Mouse (Mus musculus) erythroblast, adult 5-6 weeks (primary cell): Measurements from ENCODE around the gene Osbpl6. TPM values are rescaled to one million over a fixed set of nuclear protein-coding genes. Genes with fewer than 3 reads are reported as not detected.

ENCODE experiments used
- ATAC-seq: replicated peaks from 2 replicates; pipeline ENCODE4 v1.8.0; 2016; ENCODE audit warnings: moderate number of reproducible peaks, mild to moderate bottlenecking, moderate TSS enrichment, inconsistent platforms; ENCODE audit not compliant: poor library complexity, low FRiP score, severe bottlenecking
- total RNA-seq, 2 experiments: library from RNA; stranded (forward) in 1 of 2; stranded (reverse) in 1 of 2; fragments of 150-400 nt in 1 of 2; fragments of 200-764, 138-1000 nt in 1 of 2; gene quantifications; 2 replicates each; pipeline versions ENCODE4 v1.2.3 to v1.2.4; 2015 to 2017; ENCODE audit warnings: low replicate concordance in 2 of 2

Gene Osbpl6
- total RNA-seq, 2 experiments from 2014 or later, result not detected

DNA sequence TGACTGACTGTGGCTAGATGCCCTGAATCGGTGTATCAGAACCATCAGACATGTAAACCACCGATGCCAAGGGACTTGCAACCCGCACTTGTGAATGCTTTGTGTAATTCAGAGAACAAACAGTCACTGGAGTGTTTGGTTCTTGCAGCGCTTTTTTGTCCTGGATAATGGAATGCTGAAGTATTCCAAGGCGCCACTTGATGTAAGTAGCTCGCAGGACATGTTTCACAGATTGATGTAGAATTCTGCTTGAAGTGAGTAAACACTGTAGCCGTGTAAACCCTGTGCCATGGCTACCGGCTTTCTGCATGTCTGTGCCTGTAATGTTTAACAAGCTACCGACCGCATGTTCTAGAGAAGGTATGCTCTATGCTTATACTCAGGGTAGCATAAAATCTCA, 141.9 kb downstream of the Osbpl6 start:
- no peak for ATAC-seq

DNA sequence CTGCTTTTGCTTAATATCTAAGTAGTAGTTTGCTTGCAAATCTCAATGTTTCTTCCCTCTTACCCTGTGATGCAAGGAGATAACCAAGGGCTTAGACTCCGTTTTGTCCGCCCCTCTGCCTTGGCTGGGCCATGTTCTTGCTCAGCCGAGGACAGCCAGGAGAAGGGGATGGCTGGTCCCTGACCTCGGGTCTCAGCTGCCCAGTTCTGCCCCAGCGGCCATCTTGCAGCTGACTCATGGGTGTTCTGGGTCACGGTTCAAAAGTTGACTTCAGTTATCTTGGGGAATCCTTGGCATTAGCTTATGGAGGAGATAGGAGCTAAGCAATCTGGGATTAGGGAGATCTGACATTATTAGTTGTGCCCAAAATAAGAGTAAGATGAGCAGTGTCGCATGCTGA, 142.5 kb downstream of the Osbpl6 start:
- no peak for ATAC-seq

DNA sequence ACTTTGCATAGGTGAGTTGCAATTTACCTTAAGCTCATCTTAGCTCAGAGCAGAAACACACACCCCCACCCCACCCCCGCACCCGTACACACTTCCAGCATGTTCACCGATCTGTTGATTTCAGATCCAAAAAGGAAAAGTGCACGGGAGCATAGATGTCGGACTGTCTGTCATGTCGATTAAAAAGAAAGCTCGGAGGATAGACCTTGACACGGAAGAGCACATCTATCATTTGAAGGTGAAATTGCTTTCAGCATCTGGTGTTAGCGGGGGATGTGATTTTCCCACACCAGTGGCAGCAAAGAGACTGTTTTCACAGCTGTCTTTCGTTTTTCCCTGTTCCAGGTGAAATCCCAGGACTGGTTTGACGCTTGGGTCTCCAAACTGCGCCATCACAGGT, 143.0 kb downstream of the Osbpl6 start:
- no peak for ATAC-seq

DNA sequence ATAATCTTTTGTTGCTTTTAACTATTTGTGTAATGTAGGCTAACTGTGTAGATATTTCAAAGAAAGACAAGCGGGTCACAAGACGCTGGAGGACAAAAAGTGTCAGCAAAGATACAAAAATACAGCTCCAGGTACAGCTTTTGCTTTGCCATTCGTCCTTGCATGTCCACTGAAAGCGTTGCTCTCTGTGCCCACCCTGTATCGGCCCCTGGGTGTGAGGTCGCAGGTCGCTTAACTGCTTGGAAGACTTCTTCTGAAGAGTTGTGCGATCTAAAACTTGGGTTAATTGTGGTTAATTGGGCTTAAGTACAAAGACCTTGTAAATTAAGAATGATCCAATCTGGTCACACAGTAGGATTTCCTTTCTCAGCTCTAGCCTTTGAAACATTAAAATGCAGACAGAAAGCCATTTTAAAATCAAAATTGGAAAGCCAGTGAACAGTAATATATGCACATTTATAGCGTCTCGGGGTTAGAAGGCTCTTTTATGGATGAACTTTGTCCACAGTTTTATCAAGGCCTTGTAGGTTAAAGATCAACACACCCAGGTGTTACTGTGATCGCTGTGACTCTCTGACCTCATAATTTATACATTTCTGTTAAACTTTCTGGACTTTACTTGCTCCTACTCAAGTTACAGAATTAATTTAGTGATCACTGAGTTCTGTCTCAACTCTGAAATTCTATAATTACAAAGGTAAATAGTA, 149.7 kb downstream of the Osbpl6 start:
- ATAC-seq, result no peak

DNA sequence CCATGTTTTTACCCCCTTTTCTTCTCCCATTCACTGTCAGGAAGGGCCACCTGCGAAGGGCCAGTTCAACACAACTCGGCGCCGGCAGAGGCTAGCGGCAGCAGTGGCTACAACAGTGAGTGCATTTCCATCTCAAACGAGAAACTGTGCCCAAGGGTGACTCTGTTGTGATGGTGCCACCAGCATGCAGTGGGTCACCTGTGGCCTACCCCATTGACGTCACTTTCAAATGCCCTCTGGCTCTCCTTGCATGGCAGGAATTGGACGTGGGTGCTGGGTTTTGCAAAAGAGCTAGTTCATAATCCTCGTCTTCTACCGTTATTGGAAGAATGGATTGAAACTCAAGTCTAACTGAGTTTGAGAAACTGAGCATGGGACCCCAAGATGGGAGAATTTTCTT, 153.8 kb downstream of the Osbpl6 start:
- ATAC-seq, result no peak

DNA sequence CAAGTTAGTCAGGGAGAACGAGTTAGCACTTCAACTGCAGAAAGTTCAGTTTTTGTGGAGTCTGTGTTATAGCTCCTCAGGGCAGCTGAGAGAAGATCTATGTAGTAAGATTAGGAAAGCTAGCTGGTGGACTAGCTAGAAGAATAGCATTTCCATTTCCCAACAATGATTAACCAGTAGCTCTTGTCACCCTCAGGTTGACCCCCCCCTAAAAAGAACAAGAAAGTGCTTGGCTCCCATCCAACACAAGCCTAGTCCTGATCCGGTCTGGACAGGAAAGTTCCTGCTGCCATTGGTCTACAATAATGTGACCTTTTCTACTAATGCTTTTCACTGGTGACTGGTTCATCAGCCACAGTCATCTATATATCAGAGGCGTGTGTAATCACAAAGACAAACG, 157.6 kb downstream of the Osbpl6 start:
- no peak for ATAC-seq

DNA sequence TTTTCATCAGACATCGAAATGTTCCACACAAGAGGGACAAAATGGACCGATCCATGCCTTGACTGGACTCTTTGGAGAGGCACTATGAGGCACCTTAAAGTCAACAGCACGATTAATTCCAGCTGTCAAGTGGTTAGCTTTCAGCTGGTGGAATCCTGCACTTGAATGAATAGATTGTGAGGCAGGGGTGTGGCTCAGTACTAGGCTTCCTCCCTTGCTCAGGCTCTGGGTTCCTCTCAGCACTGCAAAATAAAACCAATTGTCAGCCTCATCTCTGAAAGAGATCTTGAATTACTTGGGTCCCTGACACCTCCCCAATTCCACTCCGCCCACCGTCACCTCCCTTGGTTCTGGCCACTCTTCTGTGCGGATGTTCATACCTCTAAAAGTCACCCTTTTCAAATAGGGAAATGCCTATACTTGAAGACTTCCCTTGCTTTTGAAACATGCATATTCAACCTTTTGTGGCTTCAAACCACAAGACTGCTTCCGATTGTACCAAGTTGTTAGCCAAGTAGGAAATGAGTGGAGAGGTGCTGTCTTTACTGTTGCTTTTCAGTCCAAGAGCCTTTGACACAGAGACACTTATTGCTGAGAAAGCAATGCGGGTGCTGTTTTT, 160.7 kb downstream of the Osbpl6 start:
- ATAC-seq, result no peak

DNA sequence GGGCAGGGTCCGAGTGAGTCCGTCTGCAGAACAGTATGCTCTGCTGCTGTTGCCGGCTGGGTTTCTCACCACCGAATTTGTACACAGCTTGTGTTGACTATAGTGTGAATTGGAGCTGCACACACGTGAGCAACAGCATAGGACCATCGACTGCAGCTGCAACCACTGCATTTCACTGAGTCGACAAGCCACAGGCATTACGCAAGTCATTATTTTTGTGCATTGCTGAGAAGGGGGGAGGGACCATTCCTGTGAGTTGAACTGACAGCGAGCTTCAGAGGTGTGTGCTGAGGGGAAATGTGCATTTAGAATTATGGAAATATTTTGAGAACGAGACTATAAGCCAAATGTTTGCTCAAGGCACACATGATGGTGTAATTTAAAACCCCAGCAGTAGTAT, 165.2 kb downstream of the Osbpl6 start:
- ATAC-seq, result no peak

DNA sequence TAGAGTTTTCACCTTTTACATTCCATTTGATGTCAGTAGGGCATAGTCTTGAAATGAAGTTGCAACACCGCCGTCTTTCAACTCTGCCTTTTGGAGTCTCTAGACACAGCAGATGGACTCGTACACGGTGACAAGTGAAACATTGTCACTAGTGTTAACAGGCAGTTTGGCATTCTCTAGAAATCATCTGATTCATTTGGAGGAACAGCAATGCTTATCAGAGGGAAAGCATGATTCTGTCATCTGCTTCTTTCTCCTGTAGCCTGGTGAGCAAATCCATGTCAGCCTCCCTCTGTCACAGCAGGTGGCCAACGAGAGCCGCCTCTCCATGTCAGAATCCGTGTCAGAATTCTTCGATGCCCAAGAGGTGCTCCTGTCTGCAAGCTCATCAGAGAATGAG, 172.6 kb downstream of the Osbpl6 start:
- ATAC-seq, result no peak

DNA sequence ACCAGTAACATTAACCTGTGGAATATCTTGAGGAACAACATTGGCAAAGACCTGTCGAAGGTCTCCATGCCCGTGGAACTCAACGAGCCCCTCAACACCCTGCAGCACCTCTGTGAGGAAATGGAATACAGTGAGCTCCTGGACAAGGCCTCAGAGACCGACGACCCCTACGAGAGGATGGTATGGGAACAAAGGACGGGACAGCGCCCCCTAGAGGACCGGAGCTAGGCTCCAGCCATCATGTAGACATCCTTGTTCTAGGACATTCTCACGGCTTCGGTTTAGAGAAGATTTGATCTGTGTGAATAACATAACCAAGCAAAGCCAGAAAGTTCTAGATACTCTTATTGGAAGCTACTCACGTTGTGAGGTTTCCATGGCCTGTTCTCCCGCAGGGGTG, 178.8 kb downstream of the Osbpl6 start:
- ATAC-seq, result no peak

DNA sequence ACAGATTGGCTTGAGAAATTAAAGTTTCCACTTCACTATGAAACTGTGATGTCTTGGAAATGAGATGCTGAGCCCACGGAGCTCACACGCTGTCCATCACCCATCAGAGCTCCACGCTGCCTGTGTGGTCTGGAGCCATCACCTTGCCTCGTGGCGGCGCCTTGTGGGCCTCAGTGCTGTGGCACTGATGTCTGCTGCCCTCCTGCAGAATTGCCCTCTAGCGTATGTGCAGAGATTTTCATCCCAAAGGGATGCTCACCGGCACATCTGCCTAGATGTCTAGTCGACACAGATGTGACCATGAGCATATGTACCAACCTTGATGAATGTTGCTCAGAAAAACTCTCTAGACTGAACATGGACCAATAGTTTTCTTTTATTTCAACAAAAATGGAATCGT, 180.6 kb downstream of the Osbpl6 start:
- ATAC-seq, result no peak

DNA sequence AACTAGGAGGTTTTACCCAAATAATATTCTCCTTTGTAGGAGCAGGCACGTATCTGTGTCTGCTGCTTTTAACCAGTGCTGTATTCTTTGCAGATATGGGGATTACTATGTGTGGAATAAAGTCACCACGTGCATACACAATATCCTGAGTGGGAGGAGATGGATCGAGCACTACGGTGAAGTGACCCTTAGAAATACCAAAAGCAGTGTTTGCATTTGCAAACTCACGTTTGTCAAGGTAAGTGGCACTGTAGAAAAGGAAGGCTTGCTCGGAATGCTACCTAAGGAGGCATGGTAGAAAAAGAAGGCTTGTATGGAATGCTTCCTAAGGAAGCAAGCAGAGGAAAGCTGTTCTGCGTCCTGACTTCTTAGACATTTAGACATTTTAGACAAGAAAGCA, 183.9 kb downstream of the Osbpl6 start:
- ATAC-seq, result no peak

DNA sequence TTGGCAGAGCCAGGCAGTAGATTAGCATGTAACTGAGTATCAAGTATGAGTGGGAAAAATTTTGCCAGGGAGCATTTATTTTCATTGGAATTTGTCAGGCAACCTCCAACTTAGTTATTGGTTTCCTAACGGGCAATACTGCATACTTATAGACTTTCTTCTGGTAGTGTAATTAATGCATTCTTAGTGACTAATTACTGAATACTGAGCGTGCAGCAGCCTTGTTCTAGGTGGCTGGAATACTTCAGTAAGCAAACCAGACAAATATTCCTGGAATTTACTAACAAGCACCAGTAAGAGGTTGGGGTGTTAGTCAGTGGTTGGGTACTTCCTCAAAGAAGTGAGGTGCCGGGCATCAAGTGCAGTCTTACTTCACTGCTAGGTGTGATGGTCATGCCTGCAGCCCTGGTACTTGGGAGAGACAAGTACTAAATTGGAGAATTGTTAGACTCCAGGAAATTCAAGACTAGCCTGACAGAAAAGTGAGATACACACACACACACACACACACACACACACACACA, 186.2 kb downstream of the Osbpl6 start:
- ATAC-seq, result no peak

DNA sequence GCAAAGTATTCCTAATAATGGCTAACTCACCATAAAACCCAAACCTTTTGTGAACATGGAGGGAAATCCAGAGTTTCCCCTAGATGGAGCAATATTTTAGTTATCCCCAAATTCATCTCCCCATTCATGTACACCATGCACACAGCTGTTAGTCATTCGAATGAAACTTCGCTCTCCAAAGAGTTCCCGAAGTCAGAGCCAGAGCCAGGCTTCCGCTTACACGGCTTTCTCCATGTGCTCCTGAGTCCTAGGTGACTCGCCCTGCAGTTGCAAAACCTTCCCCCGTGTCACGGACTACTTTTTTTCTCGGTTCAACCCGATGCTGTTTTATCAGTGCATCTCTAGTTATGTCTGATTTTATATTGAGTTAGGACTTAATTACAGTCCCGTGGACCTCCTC, 191.2 kb downstream of the Osbpl6 start:
- ATAC-seq, result no peak

DNA sequence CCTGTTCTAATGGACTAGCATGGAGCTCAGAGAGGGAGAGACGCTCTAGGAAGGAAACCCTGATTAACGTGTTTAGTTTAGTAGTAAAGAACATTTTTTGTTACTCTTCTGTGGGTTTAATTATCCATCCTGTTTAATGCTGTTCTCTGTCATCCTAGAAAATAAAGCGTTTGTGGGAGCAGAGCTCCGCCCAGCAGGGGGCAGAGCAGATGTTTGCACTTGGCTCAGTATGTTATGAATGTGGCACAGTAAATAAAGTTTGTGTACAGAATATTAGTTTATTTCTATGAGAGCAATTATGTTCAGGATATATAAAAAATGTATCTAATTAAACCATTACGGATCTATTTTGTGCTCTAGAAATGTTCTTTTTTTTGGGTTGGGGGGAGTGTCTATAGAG, 192.9 kb downstream of the Osbpl6 start:
- no peak for ATAC-seq

DNA sequence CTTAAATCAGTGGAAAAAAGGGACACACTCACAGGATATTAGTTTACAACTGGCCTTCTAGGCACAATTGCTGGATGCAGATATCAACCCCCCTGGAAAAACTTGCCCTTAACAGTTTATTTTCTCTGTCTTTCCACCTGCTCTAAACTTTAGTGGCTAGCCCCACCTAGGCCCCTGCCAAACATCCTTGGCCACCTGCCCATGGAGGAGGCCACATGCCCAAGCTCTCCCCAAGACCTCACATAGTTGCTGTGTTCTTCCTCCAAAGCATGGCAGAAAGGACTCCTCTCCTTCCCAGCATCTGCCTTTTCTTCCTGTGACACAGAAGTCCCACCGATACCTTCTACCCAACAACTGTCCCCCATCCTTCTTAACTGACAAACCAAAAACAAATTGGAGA, 195.9 kb downstream of the Osbpl6 start:
- no peak for ATAC-seq

DNA sequence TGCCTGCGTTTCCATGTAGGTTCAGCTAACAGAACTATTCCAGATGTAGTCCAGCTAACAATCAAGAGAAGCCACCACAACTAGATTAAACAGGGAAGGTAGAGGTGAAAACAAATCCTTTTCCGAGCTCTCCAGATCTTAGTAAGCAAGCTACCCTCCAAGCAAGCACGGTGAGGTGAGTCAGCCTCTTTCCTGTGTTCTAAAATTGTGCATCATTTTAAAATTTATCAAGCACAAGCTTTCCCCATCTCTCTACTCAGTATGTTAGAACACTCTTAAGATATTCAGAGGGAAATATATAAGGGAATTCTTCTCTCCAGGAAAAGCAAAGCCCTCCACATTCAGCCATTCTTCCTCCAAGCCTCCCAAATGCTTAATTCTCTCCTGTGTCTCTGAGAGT, 200.4 kb downstream of the Osbpl6 start:
- ATAC-seq, result no peak

DNA sequence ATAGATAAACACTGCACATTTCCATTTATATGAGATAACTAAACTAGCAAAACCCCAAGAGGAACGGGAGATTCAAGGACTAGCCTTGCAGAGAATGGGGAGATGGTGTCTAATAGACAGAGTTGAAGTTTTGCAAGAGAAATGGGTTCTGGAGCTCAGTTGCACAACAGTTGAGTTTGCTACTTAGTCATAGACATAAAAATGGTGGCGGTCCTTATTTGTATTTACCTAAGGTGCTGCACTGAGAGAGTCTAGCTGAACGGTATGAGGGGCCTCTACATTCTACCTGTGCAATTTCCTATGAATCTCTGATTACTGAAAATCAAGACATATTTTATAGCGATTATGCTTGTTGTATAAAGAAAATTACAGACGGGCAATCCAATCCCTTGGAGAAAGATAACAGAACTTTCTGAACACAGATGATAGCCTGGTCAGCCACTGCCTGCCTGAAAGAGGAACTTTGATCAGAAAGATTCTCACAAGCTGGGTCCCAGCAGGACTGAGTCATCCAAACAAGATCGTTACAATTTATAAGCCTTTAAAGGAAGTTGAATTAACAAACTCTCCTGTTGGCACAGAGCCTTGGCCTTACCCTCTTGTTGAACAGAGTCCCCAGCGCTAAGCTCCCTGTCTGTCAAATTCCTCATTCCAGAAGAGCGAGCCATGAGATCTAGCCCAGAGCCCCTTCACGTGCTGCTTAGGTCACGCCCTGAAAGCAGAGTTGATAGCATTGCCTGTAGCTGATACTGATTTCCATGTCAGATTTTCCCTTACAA, 204.2 kb downstream of the Osbpl6 start:
- ATAC-seq, result no peak

DNA sequence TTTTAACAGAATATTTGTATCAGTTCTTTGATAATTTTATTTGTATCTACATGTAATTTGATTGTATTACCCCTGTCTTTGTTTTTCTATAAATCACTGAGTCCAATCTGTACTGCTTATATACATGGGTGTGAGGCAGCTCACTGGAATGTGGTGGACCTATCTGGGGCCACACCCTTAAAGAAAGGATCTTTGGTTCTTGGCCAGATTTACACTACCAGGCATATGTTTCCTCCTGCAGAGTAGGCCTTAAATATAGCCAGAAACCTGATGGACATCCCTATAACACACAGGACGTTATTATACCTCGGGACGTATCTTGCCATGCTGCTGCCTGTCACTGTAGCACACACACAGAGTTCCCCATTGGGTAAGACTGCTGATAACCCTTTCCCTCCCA, 205.7 kb downstream of the Osbpl6 start:
- ATAC-seq, result no peak

DNA sequence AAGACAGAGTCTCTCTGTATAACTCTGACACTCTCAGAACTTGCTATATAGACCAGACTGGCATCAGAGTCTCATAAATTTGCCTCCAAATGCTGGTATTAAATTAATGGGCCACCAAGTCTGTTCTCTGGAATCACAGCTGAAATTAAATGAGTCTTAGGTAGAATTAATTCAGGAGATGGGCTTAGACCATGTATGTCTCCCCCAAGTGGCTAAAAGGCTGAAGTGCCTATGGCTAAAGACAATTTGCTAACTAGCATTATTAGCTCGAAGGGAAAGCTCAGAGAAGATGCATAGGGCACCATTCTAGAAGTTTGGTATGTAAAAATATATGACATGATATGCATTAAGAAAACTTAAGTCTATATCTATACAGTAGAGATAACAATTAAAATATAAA, 211.8 kb downstream of the Osbpl6 start:
- ATAC-seq, result no peak

DNA sequence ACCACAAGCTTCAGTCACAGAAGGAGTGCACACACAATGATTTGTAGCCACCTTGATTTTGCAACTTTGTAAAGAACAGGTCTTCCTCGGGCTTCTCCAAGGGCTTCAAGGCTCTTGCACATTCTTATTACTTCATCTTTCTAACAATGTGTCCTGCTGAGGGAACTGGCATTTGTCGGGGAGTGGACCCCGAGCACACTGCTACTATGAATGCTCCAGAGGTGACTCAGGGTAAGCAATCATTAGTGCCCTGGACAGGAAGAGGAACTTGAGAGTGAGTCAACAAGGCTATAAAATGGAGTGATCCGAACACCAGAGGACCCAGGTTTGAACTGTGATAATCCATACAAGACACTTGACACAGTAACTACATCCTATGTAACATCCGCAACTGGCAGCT, 213.9 kb downstream of the Osbpl6 start:
- ATAC-seq, result no peak
